Mouse (Mus musculus) adrenal gland, adult (tissue): ENCODE results near the gene Slco3a1.

Experiments used
- DNase-seq, 2 experiments: peaks; one replicate each; pipeline ENCODE4 v3.0.0; 2022 to 2023; ENCODE audit warnings: low spot score in 1 of 2; ENCODE audit not compliant: inconsistent age in 2 of 2

The Slco3a1 gene

GRCm38 (mm10) chr7:74315836-74316435 lies 238.6 kb downstream of the Slco3a1 start:
- DNase-seq: peak; percentile 73 to 93

GRCm38 (mm10) chr7:74314276-74314675 lies 240.3 kb downstream of the Slco3a1 start:
- no peak for DNase-seq

DNA sequence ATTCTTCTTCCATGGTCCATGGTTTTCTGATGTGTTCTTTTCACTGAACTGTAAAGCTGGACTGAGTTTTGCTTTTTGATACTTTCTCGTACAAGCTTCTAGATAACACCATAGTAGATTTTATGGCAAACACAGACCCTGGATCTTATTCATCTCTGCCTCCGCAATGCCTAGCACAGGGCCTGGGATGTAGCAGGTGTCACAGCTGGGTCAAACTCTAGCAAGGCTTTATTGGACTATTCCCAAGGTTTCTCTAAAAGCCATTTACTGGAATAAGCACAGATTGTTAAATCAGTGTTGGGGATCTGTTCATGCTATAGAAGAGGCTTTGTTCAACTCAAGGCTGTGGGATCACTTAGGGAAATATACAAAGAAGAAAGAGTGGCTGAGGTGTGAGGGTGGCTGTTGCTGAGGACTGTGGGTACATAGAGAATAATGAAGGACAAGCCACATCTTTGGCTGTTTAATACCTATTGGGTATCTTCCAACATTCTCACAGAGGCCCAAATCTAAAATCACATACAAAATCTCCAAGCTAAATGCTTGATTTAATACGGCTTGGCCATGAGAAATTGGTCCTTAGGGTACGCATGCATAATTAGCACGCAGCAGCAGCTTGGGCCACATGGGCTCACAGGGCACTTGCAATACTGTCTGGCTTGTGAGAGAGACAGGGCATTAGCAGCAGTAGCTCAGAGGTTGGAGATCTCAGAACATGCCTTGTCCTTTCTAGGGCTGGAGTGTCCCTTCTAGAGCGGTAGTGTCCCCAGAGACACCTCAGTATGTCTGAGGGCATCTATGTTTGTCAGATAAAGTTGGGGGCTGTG lies 241.1 kb downstream of the Slco3a1 start:
- no peak for DNase-seq

DNA sequence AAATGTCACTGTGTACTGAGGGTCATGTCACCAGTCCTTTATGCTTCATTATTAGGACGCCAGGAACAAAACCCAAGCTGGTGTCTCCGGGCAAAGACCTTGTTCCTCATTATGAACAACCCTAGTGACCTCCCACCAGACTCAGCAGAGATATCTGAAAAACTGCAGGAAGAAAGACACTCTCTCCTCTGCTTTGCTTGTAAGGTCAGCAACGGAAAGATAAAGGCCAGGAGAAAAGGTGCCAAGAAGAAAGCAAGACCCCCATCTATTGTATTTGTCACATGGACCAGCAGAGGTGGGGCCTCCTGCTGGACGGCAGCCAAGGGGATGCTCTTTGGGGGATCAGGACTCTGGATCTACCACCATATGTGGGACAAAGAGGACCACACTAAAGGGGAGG lies 243.0 kb downstream of the Slco3a1 start:
- DNase-seq: no peak

DNA sequence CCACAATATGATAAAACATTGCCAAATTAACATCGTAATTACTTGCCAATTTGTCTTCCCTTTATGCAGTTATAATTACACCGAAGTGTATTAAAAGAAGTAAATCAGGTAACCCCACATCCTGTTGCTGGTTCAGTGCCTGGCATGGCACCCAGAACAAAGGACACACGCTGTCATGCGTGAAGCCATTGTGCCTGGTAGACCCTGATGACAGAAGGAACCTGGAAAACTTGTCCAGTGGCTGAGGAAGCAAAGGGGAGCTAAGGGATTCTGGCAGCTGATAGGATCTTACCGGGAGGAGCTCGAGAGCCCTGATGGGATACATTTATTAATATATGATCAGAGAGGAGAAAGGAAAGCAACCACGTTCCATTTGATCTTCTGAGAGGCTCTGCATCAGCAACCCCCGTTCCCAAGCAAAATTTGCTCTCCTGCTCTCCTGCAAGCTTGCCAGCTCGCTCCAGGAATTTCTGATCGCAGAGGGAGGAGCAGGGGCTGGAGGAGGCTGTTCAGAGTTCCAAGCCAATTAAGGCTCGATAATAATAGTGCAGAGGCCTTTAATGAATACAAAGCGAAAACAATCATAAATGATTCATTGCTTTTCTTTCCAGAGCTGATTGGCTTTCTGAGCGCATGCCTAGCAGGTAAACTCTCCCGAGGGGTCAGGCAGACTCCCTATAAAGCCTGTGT lies 250.8 kb downstream of the Slco3a1 start:
- no peak for DNase-seq

GRCm38 (mm10) chr7:74303081-74303480 lies 251.5 kb downstream of the Slco3a1 start:
- DNase-seq: no peak

- DNase-seq: no peak
These were observed 268.0 kb downstream of the Slco3a1 start for GRCm38 (mm10) chr7:74286531-74286930.

DNA sequence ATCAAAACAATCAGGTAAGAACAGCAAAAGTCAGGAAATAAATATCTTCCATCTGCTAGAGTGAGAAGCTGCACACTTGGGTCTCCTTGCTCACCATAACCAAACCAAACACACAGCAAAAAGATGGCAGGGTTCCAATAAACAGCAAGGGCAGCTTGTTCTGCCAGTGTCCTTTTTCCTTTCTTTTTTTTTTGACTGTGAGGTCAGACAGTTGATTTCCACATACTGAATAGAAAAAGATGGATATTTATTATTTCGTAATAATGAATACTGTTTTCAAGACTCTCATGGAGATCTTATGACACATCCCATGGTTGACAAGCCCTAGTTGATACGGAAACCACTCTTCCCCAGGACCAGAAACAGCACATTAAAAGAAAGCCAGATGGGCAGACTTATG lies 274.2 kb downstream of the Slco3a1 start:
- DNase-seq: peak; percentile 40 to 80

- DNase-seq: peak in 1 of 2 experiments; percentile 75
These were observed 275.2 kb downstream of the Slco3a1 start for GRCm38 (mm10) chr7:74279356-74279755.

DNA sequence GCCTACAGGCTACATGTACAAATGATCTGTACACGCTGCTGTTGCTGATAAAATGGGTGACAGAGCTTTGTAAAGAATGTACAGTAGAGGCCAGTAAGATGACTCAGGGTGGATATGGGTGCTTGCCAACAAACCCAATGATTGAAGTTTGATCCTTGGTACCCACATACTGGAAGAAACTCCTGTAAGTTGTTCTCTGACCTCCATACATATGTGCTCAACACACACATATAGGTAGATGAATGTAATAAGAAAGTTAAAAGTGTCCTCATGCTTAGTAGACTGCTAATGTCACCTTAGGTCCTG lies 284.5 kb downstream of the Slco3a1 start:
- peak in 1 of 2 experiments; percentile 58 for DNase-seq

DNA sequence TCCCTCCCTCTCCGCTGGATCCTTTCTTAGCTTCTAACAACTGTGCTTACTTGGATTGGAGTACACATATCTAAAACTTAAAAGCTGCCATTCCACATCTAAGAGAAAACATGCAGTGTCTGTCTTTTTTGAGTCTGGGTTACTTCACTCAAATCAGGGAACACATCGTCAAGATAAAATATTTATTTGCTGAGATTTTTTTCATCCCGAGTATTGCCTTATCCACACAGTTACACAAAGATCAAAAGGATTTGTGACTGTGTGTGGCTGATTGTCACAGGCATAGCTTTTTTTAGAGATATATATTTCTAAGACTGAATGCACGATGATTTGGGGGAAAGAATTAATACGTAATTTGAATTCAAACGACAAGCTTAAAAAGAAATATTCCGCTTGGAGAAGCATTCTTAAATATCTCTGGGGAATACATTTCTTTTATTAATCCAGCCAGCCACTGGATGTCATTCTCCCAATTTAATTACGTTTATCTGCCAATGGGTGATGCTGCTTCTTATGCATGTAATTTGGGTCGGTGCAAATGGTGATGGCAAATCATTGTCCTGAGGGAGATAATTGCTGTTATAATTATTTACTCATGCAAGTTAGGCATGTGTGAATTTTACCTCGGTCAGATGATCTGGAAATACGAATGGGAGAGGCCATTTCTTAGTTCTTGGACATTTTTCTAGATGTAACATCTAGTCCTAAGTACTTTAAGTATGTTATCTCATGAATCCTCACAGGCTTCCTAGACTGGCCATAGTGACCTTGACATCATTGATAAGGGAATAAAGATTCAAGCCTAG lies 285.1 kb downstream of the Slco3a1 start:
- DNase-seq: no peak

GRCm38 (mm10) chr7:74266511-74267168 lies 287.9 kb downstream of the Slco3a1 start:
- no peak for DNase-seq

DNA sequence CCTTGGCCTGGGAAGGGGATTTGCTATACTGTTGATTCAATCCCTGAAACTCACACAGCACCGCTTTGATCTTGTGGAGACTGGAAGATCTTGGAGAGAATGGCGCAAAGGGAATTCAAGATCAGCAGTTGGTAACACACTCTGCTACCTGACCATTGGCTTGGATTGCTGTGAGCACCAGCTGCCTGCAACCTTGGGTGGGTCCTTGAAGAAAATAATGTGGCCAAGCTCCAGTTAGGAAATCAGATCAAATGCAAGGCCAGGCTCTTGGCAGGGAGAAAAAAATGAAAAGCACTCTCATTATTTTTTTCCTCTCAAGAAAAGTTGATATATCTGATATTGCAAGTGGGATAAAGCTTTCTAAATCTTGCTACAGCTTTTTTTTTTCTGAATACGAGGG lies 298.3 kb downstream of the Slco3a1 start:
- DNase-seq: peak; percentile 81 to 91

- peak in 1 of 2 experiments; percentile 38 for DNase-seq
These were observed 302.5 kb downstream of the Slco3a1 start for GRCm38 (mm10) chr7:74252066-74252465.

- peak in 1 of 2 experiments; percentile 63 for DNase-seq
These were observed 313.3 kb downstream of the Slco3a1 start for GRCm38 (mm10) chr7:74241236-74241635.

DNA sequence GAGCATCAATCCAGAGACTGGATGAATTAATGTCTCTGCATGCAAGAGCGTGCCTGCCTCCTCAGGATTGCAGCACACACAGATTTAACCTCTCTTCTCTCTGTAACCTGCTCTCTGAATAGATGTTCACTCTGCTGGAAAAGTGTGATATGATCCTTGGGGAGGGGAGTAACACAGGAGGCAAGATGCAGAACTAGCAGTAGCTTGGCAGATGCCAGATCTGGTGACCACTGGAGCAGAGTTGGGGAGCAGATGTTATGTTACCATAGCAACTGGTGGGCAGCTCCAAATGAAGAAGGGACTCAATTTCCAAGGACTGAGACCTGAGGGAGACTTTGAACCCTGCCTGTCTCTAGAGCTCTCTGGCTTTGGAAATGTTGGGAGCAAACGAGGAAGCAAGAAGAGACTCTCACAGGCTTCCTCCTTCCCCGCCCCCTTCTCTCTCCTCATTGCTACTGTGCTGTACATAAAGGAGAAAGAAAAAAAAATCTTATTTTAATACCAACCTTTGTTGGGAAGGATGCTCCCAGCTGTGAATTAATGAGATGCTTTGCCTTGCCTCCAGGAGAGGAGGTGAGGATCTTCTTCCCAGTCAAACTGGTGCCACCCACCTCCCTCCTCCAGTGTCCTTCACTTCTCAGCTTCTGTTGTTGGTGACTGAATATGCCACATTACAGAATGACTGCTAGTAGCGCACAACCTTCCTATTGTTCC lies 314.0 kb downstream of the Slco3a1 start:
- DNase-seq: peak in 1 of 2 experiments; percentile 29
